Mouse (Mus musculus) stomach, embryonic 16.5 days (tissue): ENCODE data around the gene Tmem245. TPM values are rescaled to one million over a fixed set of nuclear protein-coding genes. Genes with fewer than 3 reads are reported as not detected.

Experiments
- ATAC-seq: fragments of 200-750 bp; cut with Nextera tagmentation; 2 replicates; pipeline ENCODE4 v1.8.0; 2017; ENCODE audit warnings: moderate number of reproducible peaks, moderate TSS enrichment; ENCODE audit not compliant: insufficient read depth, low FRiP score
- H3K27ac ChIP-seq: fragments of 300-500 bp; sonication (generic); 2 replicates; pipeline ENCODE4 v1.5.1; 2014; ENCODE audit warnings: low read length
- H3K27me3 ChIP-seq: fragments of 300-500 bp; sonication (generic); 2 replicates; pipeline ENCODE4 v1.6.1; 2014; ENCODE audit warnings: low read length, control low read depth, mixed read lengths; ENCODE audit not compliant: control insufficient read depth, insufficient read depth
- H3K36me3 ChIP-seq: fragments of 300-500 bp; sonication (generic); 2 replicates; pipeline ENCODE4 v1.6.1; 2014; ENCODE audit warnings: low read length; ENCODE audit not compliant: control insufficient read depth, insufficient read depth
- H3K4me1 ChIP-seq: fragments of 300-500 bp; sonication (generic); 2 replicates; pipeline ENCODE4 v1.6.1; 2014; ENCODE audit warnings: low read length, control low read depth, mixed read lengths; ENCODE audit not compliant: control insufficient read depth, insufficient read depth
- H3K4me2 ChIP-seq: fragments of 300-500 bp; sonication (generic); 2 replicates; pipeline ENCODE4 v1.6.1; 2014; ENCODE audit warnings: low read depth, low read length, mixed read lengths
- H3K4me3 ChIP-seq: fragments of 300-500 bp; sonication (generic); replicated peaks from 2 replicates; pipeline ENCODE4 v1.5.1; 2014; ENCODE audit warnings: mild to moderate bottlenecking, low read length
- H3K9ac ChIP-seq: fragments of 300-500 bp; sonication (generic); 2 replicates; pipeline ENCODE4 v1.6.1; 2014; ENCODE audit warnings: low read length
- H3K9me3 ChIP-seq: fragments of 300-500 bp; sonication (generic); replicated peaks from 2 replicates; pipeline ENCODE4 v1.6.1; 2016; ENCODE audit warnings: low read length, control low read depth; ENCODE audit not compliant: control insufficient read depth
- WGBS: fragments of 180-500 bp; shearing (Covaris S2); extraction: QIAGEN DNeasy Blood & Tissue Kit; methylation state at CpG from one replicate; pipeline ENCODE4 v1.1.7; 2014; 5-methylcytosine and 5-hydroxymethylcytosine counted together
- polyA plus RNA-seq: library from polyadenylated mRNA; unstranded; fragments of >200 nt; fragmentation: Nextera tagmentation; extraction: Ambion mirVana; gene quantifications from 2 replicates; pipeline ENCODE4 v1.2.1, GENCODE M21; 2015

The Tmem245 gene
- polyA plus RNA-seq, 1 experiment from 2014 or later, result 5.8 TPM

GRCm38 (mm10) chr4:56914338-56914737 lies 32.9 kb downstream of the Tmem245 start:
- no peak overlapping the region for H3K9ac ChIP-seq
- no peak for ATAC-seq
- 0 out of 2 replicates have a peak, but pooled peaks cover 9% of the 10 kb centered on the region for H3K36me3 ChIP-seq
- H3K4me3 ChIP-seq, result no peak overlapping the region
- no peaks in the 10 kb centered on the region for H3K9me3 ChIP-seq
- no peak overlapping the region for H3K27ac ChIP-seq
- 94% methylated on average over 6 of the region's 6 CpGs for WGBS
- H3K4me1 ChIP-seq, result no peaks in the 10 kb centered on the region
- no peaks in the 10 kb centered on the region for H3K27me3 ChIP-seq
- H3K4me2 ChIP-seq, result no peak overlapping the region

GRCm38 (mm10) chr4:56912382-56913001 lies 34.7 kb downstream of the Tmem245 start:
- no peak for ATAC-seq
- Histone ChIP-seq H3K4me2 (no peak overlapping the region), H3K27ac (no peak overlapping the region), H3K9me3 (no peaks in the 10 kb centered on the region), H3K4me3 (no peak overlapping the region), H3K4me1 (no peaks in the 10 kb centered on the region), H3K9ac (no peak overlapping the region), H3K36me3 (0 out of 2 replicates have a peak, but pooled peaks cover 12% of the 10 kb centered on the region), H3K27me3 (no peaks in the 10 kb centered on the region)
- WGBS, result 87% methylated on average over 7 of the region's 7 CpGs

- WGBS, result 68% methylated on average over 3 of the region's 3 CpGs
- Histone ChIP-seq H3K9me3 (no peaks in the 10 kb centered on the region), H3K4me2 (no peak overlapping the region), H3K4me3 (no peak overlapping the region), H3K36me3 (0 out of 2 replicates have a peak, but pooled peaks cover 16% of the 10 kb centered on the region), H3K27me3 (no peaks in the 10 kb centered on the region), H3K9ac (no peak overlapping the region), H3K4me1 (no peaks in the 10 kb centered on the region), H3K27ac (no peak overlapping the region)
- ATAC-seq, result no peak
These were observed 37.7 kb downstream of the Tmem245 start for GRCm38 (mm10) chr4:56909568-56909967.

- H3K27me3 ChIP-seq, result no peaks in the 10 kb centered on the region
- 0 out of 2 replicates have a peak, but pooled peaks cover 16% of the 10 kb centered on the region for H3K36me3 ChIP-seq
- H3K9ac ChIP-seq, result no peak overlapping the region
- no peaks in the 10 kb centered on the region for H3K9me3 ChIP-seq
- no peaks in the 10 kb centered on the region for H3K4me1 ChIP-seq
- no peak overlapping the region for H3K4me2 ChIP-seq
- 82% methylated on average over 5 of the region's 5 CpGs for WGBS
- no peak for ATAC-seq
- no peak overlapping the region for H3K4me3 ChIP-seq
- H3K27ac ChIP-seq, result no peak overlapping the region
These were observed 39.6 kb downstream of the Tmem245 start for GRCm38 (mm10) chr4:56907671-56908070.

- no peak overlapping the region for H3K4me3 ChIP-seq
- no peak for ATAC-seq
- no peaks in the 10 kb centered on the region for H3K9me3 ChIP-seq
- H3K36me3 ChIP-seq, result peaks cover 23% of the 10 kb centered on the region
- H3K27me3 ChIP-seq, result no peaks in the 10 kb centered on the region
- WGBS, result 85% methylated on average over 3 of the region's 3 CpGs
- no peak overlapping the region for H3K27ac ChIP-seq
- H3K4me1 ChIP-seq, result no peaks in the 10 kb centered on the region
- no peak overlapping the region for H3K9ac ChIP-seq
- no peak overlapping the region for H3K4me2 ChIP-seq
These were observed 40.3 kb downstream of the Tmem245 start for GRCm38 (mm10) chr4:56906926-56907325.

GRCm38 (mm10) chr4:56905507-56905906 lies 41.7 kb downstream of the Tmem245 start:
- H3K27me3 ChIP-seq, result no peaks in the 10 kb centered on the region
- H3K27ac ChIP-seq, result no peak overlapping the region
- no peak overlapping the region for H3K4me2 ChIP-seq
- WGBS, result 92% methylated on average over 5 of the region's 5 CpGs
- H3K9ac ChIP-seq, result no peak overlapping the region
- no peak for ATAC-seq
- H3K4me3 ChIP-seq, result no peak overlapping the region
- H3K9me3 ChIP-seq, result no peaks in the 10 kb centered on the region
- no peaks in the 10 kb centered on the region for H3K4me1 ChIP-seq
- peaks cover 21% of the 10 kb centered on the region for H3K36me3 ChIP-seq

- Histone ChIP-seq H3K27ac (no peak overlapping the region), H3K9me3 (no peaks in the 10 kb centered on the region), H3K36me3 (peaks cover 13% of the 10 kb centered on the region), H3K27me3 (no peaks in the 10 kb centered on the region), H3K9ac (no peak overlapping the region), H3K4me3 (no peak overlapping the region), H3K4me2 (no peak overlapping the region), H3K4me1 (no peaks in the 10 kb centered on the region)
- no peak for ATAC-seq
- WGBS, result 93% methylated on average over 2 of the region's 2 CpGs
These were observed 45.6 kb downstream of the Tmem245 start for GRCm38 (mm10) chr4:56901671-56902070.

GRCm38 (mm10) chr4:56899216-56899615 lies 48.0 kb downstream of the Tmem245 start:
- H3K4me2 ChIP-seq, result no peak overlapping the region
- 88% methylated on average over 8 of the region's 8 CpGs for WGBS
- no peaks in the 10 kb centered on the region for H3K27me3 ChIP-seq
- no peak overlapping the region for H3K4me3 ChIP-seq
- no peaks in the 10 kb centered on the region for H3K9me3 ChIP-seq
- H3K27ac ChIP-seq, result no peak overlapping the region
- peaks cover 13% of the 10 kb centered on the region for H3K36me3 ChIP-seq
- no peak for ATAC-seq
- H3K9ac ChIP-seq, result no peak overlapping the region
- H3K4me1 ChIP-seq, result no peaks in the 10 kb centered on the region

- 69% methylated on average over 3 of the region's 3 CpGs for WGBS
- no peak for ATAC-seq
- Histone ChIP-seq H3K4me1 (no peaks in the 10 kb centered on the region), H3K27ac (no peak overlapping the region), H3K9me3 (no peaks in the 10 kb centered on the region), H3K27me3 (no peaks in the 10 kb centered on the region), H3K36me3 (peaks cover 12% of the 10 kb centered on the region), H3K4me2 (no peak overlapping the region), H3K9ac (no peak overlapping the region), H3K4me3 (no peak overlapping the region)
These were observed 49.7 kb downstream of the Tmem245 start for GRCm38 (mm10) chr4:56897511-56897910.
